Mouse (Mus musculus): ENCODE measurements at regions not wholly inside any gene's neighbourhood (a gene's known extent, or its start where the extent isn't known, plus 50 kb on each side); places are given as distances from the start of the nearest gene placed in this dataset.

- intact Hi-C loops (cut with DNase I; ENCODE audit: low total_unique reads), result no loop called here
- DNase-seq, result no peak
These were observed 147.4 kb downstream of the Icos start for GRCm38 (mm10) chr1:61125127-61125526.

- intact Hi-C loops (cut with DNase I; ENCODE audit: low total_unique reads), result no loop called here
- DNase-seq, result no peak
These were observed 158.1 kb downstream of the Icos start for GRCm38 (mm10) chr1:61135597-61136545.

GRCm38 (mm10) chr1:61137210-61137885 lies 159.6 kb downstream of the Icos start:
- intact Hi-C loops (cut with DNase I; ENCODE audit: low total_unique reads), result no loop called here
- DNase-seq, result no peak

GRCm38 (mm10) chr1:61137954-61138353 lies 160.2 kb downstream of the Icos start:
- intact Hi-C loops (cut with DNase I; ENCODE audit: low total_unique reads), result no loop called here
- no peak for DNase-seq

- peak; percentile 39 for DNase-seq
- intact Hi-C loops (cut with DNase I; ENCODE audit: low total_unique reads), result no loop called here
These were observed 161.7 kb downstream of the Icos start for GRCm38 (mm10) chr1:61139291-61139983.

GRCm38 (mm10) chr1:61139984-61140648 lies 162.4 kb downstream of the Icos start:
- DNase-seq, result no peak
- intact Hi-C loops (cut with DNase I; ENCODE audit: low total_unique reads), result no loop called here

- DNase-seq, result no peak
- intact Hi-C loops (cut with DNase I; ENCODE audit: low total_unique reads), result no loop called here
These were observed 163.3 kb downstream of the Icos start for GRCm38 (mm10) chr1:61140870-61141591.

- intact Hi-C loops (cut with DNase I; ENCODE audit: low total_unique reads), result no loop called here
- no peak for DNase-seq
These were observed 163.8 kb downstream of the Icos start for GRCm38 (mm10) chr1:61141592-61141930.

- no peak for DNase-seq
- intact Hi-C loops (cut with DNase I; ENCODE audit: low total_unique reads), result no loop called here
These were observed 164.2 kb downstream of the Icos start for GRCm38 (mm10) chr1:61141952-61142351.

GRCm38 (mm10) chr1:61143030-61143753 lies 165.5 kb downstream of the Icos start:
- DNase-seq, result no peak
- intact Hi-C loops (cut with DNase I; ENCODE audit: low total_unique reads), result no loop called here

- intact Hi-C loops (cut with DNase I; ENCODE audit: low total_unique reads), result no loop called here
These were observed 166.0 kb downstream of the Icos start for GRCm38 (mm10) chr1:61143754-61144066.

GRCm38 (mm10) chr1:61145013-61145412 lies 167.3 kb downstream of the Icos start:
- no peak for DNase-seq
- intact Hi-C loops (cut with DNase I; ENCODE audit: low total_unique reads), result no loop called here

More at GRCm38 (mm10) chr1:61143754-61144066, 166.0 kb downstream of the Icos start:
- no peak for DNase-seq

GRCm38 (mm10) chr1:61145572-61145971 lies 167.8 kb downstream of the Icos start:
- DNase-seq, result no peak
- intact Hi-C loops (cut with DNase I; ENCODE audit: low total_unique reads), result no loop called here

- peak; percentile 11 for DNase-seq
- intact Hi-C loops (cut with DNase I; ENCODE audit: low total_unique reads), result no loop called here
These were observed 168.5 kb downstream of the Icos start for GRCm38 (mm10) chr1:61146222-61146723.

GRCm38 (mm10) chr1:61151742-61152141 lies 174.0 kb downstream of the Icos start:
- intact Hi-C loops (cut with DNase I; ENCODE audit: low total_unique reads), result no loop called here
- peak; percentile 37 for DNase-seq

- intact Hi-C loops (cut with DNase I; ENCODE audit: low total_unique reads), result no loop called here
These were observed 174.4 kb downstream of the Icos start for GRCm38 (mm10) chr1:61152157-61152556.

GRCm38 (mm10) chr1:61154216-61154615 lies 176.5 kb downstream of the Icos start:
- intact Hi-C loops (cut with DNase I; ENCODE audit: low total_unique reads), result no loop called here

More at GRCm38 (mm10) chr1:61152157-61152556, 174.4 kb downstream of the Icos start:
- no peak for DNase-seq

GRCm38 (mm10) chr1:61157271-61157670 lies 179.5 kb downstream of the Icos start:
- DNase-seq, result no peak
- intact Hi-C loops (cut with DNase I; ENCODE audit: low total_unique reads), result no loop called here

More at GRCm38 (mm10) chr1:61154216-61154615, 176.5 kb downstream of the Icos start:
- no peak for DNase-seq

Measured in gastrocnemius, postnatal 14 days (tissue).